Mouse (Mus musculus): ENCODE results near the gene Sh2b3.
A peak's percentile ranks its signal among the peaks of the same experiment; 100 is the strongest.

The Sh2b3 gene

DNA sequence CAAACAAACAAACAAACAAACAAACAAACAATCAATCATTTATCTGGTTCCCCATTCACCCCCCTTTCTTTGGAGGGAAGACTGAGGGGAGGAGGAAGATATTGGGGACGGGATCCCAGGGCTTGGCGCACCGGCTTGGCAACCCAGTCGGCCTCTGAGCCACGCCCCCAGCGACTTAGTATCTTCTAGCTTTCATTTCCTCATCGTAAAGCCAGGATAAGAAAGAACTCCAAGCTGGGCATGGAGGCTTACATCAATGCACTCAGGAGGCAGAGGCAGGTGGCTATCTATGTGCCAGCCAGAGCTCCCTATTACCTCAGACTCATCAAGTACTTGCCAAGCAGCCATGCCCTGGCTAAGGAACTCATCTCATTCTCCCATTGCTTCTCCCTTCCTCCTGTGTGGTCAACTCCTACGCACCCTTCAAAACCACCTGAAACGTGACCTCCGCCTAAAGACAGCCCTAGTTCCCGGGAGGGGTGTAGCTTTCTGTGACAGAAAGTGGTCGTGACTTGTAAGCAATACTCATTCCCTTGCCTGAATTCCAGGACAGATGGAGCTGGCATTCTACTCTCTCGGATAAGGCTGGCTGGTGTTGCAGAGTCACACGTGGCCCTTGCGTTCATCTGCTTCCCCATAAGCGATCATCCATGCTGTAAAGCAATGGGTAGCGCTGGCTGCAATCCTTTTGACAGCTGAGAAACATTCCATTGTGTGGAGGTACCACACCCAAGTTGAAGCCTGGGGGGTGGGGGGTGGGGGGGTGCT, 5.9 kb upstream of the Sh2b3 start:
- DNase-seq (ENCODE audit: low spot score), result no peak

DNA sequence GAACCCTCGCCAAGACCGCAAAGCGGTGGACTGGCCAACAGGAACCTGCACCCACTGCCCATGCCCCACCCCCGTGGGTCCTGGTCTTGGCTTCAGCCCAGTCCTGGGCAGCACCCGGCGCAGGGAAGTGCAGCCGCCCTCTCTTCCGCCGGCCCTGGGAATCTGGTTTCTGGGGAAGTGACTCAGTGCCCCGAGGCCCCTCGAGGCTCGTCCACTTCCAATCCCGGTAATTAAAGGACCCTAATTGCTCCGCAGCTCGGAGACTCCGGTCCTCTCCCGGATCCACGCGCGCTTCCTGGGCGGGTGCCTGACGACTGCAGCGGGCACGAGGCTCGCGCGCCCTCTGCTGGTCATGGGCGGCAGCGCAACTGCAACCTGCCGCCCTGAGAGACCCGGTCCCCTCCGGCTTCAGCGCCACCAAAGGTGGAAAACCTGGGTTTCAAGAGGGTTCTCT, 5.2 kb upstream of the Sh2b3 start:
- peak; percentile 86 for DNase-seq (ENCODE audit: low spot score)

DNA sequence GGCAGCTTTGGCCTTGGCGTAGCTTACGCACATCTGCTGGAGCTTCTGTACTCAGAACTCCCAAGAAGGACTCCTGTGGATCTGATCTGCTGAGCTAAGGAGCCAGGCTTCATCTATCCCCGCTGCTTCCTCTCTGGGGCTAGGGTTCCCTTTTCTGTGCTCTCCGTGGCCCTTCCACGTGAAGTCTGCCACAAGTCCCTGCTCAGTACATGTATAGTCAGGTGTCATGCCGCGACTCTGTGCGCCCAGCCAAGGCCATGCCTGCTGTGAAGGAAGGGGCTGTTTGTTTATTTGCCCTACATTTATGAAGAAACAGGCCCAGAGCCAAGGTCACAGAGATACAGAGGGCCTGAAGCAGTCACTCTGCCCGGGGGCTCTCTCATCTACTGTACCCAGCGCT, 4.5 kb upstream of the Sh2b3 start:
- no peak for DNase-seq (ENCODE audit: low spot score)

DNA sequence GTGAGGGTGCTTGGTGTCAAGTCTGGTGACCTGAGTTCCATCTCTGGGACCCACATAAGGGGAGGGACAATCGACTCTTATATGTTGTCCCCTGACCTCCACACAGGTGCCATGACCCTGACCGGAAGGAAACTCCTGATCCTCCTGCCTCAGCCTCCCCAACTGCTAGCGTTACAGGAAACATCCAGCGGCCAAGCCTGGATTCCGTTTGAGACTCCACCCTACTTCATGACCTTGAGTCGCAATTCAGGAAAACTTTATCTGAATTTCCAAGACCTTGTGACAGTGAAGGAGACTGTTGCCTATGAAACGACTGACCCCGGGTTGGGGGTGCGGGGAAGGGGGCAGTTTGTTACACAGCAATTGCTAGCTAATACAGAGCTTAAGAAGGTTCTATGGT, 4.1 kb upstream of the Sh2b3 start:
- DNase-seq (ENCODE audit: low spot score), result no peak

DNA sequence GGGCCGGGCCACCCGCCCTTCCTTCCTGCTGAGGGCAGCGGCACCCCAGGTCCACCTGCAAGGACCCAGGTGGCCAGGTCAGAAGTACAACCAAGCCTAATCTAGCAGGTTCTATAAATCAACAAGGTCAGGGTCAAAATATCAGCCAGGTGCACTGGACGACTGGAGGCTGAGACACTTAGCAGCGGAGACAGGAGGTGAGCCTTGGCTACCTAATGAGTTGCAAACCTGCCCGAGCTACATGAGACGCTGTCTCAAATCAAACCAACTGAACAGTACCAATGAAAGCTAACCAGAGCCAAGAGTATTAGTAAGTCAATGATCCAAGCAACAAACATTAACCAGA, 1.7 kb upstream of the Sh2b3 start:
- no peak for DNase-seq (ENCODE audit: low spot score)

DNA sequence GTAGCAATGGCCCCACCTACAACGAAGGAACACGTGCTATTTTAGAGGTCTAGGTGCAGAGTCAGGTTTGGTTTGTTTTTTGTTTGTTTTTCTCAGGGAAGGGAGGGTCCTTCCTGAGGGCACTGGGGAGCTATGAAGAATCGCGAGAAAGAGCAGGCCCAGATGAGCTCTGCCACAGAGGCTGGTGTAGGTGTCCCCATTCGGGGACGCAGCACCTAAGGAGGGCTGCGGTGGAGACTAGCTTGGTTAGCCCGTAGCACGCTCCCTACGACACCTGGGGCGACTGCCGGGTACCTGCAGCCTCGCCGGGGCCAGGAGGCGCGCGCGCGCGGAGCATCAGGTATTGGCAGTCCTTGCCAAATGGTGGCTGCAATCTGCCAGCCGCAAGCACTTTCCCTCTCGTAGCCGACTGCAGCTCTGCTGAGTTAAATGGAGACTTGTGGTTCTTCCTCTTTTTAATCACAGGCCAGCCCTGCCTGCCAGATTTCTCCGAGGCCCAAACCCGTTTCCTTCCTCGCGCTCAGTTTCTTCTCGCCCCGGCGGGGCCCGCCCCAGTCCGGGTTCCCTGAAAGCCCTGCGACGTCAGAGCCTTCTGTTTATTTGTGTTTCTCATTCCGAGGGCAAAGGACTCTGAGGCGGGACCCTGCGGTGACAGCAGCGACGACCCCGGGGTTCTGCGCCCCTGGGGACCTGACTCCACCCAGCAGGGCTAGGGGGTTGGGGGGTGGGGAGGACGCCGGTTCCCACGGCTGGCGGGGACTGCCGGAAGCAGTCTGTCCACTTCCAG, 1.1 kb upstream of the Sh2b3 start:
- peak; percentile 81 for DNase-seq (ENCODE audit: low spot score)

DNA sequence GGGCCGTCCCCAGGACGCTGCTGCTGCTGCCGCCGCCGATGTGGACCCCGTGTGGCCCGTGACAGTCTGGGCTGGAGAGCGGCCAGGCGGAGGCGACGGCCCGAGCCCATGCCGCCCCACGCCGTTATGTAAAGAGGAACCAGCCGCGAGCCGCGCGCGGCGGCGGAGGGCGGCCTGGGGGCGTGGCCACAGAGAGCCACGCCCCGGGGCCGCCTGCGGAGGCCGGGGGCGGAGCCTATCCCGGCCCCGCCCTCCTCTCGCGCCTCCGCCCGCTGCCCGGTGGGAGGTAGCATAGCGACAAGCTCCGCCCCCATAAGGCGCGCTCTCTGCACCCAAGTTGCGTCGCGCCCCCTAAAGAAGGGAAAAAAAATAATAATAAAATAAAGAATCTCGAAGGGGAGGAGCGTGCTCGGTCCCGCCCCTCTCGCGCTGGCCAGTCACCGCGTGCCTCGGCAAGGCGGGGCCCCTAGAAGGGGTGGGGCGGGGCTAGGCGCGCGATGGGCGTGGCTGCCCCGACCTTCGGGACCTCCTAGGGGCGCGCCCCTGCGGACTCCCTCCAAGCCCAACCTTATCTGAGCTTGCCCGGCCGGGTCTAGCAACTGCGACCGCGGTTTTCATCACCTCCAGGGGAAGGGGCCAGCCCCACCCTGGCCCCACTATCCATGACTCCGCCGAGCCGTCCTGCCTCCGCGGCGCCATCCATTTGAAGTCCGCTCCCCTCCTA, 592 bp downstream of the Sh2b3 start:
- peak; percentile 95 for DNase-seq (ENCODE audit: low spot score)

DNA sequence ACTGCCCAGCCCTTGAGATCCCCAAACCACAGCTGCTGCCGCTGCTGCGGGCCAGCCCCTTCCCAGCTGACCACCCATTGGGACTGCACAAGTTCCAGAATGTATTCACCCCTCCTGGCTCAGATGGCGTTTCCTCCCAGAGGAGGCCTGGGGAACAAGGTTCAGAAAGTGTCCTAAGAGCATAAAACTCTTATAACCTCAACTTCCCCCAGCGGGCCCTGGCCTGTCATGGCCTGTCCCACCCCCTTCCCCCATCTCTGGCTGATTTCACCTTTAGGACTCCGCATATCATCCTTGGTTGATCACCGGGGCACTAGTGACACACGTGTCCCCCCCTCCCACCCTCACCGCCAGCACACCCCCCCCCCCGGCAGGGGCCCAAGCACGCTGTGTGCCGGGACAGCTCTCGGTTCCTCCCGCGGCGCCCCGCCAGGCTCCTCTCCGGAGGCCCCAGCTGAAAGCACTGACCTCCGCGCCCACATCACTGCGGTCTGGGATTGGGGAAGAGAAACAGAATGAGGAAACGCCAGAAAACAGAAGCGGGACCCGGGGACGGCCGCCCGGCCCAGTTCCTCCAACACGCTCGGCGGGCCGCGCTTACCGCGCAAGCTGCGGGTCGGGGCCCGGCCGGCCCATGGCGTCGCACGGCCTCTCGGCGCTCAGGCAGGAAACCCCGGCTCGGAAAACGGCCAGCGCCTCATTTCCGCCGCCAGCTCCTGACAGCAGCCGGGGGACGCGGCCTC, 1.3 kb downstream of the Sh2b3 start:
- DNase-seq (ENCODE audit: low spot score), result peak; percentile 78

DNA sequence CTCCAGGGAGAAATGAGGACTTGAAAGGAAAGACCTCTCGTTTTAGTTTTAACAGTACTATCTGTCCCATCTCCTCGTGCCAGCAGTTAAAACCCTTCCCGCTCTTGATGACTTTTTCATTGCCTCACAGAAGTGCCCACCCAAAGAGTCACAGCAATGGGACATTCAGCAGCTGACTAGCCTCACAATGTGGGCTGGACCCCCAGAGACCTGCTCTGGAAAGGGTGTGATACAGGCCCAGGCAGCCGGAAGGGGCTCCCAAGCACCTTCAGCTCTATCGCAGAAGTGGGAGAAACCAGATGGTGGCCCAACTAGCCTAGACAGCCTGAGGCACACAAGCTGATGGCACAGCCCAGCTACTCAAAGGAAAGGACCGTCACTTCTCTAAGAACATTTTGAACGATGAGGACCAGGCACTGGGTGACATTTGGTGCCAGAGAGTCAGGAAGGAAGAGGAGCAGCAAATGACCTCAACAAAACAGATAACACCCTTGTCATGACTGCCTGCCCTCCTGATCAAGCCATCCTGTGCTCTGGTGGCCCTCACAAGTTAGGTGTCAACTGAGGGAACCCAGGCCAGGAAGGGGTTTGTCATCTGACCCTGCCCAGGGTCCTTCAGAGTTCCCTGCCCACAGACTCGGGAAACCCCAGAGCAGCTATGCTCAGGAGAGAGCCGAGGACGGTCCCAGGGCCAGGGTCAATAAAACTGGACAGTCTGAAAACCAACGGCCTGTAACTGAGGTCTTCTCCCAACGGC, 2.3 kb downstream of the Sh2b3 start:
- DNase-seq (ENCODE audit: low spot score), result peak; percentile 47

DNA sequence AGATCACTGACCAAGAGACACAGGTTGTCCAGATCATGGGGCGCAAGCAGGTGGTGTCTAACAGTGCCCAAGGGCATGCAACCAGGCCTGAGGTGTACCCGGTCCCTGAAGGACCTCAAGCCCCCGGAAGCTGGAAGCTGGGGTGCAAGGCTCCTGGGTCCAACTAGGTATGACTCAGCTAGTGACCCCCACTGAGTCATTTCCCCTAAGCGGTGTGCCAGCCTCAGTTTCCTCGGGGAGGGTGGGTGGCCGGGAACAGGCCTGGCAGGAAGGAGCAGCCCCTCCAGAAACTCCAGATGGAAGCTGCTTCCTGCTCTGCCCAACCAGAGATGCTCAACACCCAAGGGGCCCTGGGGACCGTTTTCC, 3.2 kb downstream of the Sh2b3 start:
- no peak for DNase-seq (ENCODE audit: low spot score)

DNA sequence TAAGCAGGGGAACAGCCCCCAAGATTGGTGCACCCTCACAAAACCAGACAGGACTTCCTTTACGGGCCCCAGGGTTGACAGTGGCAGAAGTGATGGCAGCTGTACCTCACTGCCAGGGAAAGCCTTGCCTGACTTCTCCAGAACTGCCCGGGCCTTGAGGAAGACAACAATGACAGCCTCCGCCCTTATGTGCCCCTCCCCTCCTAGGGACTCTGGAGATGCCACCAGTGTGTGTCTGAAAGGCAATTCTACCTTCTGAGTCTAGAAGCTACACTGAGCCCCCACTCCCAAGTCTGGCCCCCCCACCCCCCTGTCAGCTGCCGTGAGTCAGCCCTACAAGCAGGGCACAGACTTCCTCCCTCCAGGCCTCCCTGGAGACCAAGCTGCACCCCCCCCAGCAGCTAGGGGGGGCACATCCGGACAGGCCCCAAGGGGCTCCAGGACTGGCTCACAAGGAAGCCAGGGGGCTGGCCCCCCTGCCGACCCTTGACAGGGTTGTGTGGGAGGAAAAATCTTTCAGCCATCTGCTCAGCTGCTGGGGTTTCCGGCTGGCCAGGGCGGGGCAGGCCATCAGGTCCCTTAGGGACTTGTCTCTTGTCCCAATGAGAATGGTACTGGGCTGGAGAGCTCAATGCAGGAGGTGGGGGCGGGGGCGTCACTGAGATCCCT, 3.7 kb downstream of the Sh2b3 start:
- DNase-seq (ENCODE audit: low spot score), result peak; percentile 83

DNA sequence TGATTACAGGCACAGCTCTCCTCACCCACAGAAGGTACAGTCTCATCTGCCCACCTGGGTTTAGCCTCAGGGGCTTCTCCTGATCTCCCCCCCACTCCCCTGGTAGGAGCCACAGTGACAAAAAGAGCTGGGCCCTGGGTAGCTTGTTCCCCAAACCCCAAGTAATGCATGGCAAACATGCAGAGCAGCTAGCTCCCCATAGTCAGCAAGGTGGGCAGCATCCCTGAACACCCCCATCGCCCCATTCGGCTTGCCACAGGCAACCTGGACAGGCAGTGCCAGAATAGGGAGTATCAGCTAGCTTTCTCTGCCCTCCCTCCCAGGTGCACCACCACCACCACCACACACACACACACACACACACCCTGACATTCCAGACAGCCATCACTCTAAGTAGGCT, 4.3 kb downstream of the Sh2b3 start:
- no peak for DNase-seq (ENCODE audit: low spot score)

DNA sequence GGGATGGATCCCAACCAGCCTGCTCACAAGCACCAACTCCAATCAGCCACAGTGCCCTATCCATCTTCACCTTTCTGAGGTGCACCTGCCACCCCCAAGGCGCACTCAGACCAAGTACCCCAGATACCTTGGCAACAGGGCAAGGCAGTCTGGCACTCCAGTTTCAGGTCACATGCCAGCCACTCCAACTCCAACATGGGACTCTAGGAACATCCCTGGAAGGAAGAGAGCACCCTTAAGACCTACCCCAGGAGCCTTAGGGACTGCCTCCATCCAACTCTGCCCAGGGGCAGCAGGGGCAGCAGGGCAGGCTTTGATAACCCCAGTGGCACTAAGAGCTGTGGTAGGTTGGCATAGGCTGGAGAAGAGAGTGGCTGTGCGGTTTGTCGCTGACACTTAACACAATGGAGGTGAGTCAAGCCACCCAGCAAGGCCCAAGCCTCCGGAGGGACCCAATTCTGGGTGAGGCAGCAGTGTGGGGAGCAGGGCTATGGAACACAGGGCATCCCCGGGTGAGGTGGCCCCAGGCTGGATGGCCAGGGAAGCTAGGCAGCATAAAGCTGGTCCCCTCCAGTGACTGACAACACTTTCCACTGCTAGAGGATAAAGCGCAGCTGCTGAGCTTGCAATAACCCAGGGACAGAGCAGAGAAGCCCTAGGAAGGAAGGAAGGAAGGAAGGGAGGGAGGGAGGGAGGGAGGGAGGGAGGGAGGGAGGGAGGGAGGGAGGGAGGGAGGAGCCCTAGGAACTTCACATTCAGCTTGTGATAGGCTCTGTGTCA, 4.9 kb downstream of the Sh2b3 start:
- no peak for DNase-seq (ENCODE audit: low spot score)

DNA sequence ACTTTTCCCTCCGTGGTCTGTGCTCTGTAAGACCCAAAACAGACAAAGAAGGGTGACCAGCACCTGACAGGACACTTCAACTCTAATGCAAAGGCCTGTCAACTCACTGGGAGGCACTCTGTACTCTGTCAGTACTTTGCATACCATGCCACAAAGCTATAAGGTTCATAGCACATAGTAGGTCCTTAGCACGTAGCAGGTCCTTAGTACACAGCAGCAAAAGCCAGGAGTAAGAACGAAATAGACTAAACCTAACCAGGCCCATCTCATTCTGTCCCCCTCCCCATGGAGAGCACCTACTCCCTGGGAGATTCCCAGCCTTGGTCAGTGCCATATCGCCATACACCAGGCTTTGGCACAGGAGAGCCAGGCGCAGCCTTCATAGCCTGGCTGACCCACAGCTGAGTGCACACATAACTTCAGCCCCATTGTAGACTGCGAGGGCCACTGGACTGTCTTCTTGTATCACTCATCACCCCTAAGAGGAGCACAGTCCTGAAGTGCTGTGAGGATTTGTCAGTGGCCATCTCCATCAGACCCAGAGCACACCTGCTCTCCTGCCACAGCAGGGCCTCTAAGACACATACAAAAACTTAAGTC, 6.3 kb downstream of the Sh2b3 start:
- DNase-seq (ENCODE audit: low spot score), result no peak

DNA sequence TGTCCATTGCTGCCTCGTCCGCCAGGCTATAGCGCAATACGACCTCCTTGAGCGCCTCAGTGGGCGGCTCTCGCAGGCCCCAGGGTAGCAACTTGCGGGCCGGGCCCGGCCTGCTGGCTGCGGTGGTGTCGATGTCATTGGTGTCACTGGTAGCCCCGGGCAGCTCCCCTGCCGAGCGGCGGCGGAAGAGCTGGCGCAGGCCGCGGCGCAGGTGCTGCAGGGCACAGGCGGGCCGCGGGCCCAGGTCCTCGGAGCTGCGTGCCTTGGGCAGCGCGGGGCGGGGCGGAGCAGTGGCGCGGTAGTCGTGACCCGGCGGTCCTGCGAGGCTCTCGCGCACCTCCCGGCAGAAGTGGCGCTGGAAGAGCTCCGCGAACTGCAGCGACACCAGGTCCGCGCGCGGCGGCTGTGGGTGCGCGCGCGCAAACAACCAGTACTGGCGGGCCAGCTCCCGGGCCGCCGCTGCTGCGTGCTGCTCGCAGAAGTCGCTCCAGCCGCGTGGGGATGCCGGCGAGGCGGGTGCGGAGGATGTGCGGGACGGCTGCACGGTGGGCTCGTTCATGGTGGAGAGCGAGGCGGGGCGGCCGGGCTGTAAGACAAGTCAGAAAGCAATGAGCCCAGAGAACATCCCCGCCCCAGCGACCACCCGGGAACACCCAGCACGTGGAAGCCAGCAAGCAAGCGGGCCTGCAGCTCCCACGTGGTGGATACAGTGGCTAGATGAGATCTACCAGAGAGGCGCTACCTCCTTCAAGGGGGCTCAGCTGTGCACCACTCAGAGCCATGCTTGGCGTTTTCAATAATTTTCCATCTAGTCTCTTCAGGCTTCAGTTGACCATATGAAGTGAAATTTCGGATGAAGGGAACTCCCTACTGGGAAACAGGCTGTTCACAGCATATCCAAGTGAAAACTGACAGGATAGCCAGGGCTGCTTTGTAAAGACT, 8.7 kb downstream of the Sh2b3 start:
- DNase-seq (ENCODE audit: low spot score), result no peak

DNA sequence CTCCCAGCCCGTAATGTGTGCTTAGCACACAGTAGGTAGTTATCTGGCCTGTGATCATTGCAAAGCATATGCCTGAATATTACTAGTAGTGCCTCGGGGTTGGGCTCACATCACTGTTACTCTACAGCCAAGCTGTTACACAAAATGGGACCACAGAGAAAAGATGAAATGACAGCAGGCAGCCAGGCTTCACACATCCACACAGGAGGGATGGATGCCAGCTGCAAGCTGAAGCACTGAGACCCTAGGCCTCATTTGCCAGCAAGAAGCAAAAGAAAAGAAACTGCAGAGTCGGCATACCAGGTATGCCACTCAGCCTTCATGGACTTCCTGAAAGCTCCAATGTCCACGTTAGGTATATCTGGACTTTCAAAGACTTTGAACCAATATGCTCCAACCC, 9.6 kb downstream of the Sh2b3 start:
- DNase-seq (ENCODE audit: low spot score), result no peak

DNA sequence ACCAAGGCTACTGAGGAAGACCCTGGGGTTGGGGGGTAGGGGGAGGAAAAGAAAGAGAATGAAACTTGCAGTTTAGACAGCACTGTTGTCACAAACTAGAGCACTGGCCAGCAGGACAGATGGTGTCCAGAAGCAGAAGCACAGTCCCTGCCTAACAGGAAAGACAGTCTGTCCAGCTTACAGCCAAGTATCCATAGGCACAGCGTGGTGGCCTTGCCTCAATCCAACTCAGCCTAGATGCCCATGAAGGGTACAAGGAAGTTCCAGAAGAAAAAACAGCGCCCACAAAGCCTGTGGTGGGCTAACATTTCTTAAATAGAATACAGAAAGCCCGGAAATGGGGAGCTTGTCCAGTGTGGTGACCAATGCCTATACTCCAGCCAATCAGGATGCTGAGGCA, 11.8 kb downstream of the Sh2b3 start:
- DNase-seq (ENCODE audit: low spot score), result no peak

DNA sequence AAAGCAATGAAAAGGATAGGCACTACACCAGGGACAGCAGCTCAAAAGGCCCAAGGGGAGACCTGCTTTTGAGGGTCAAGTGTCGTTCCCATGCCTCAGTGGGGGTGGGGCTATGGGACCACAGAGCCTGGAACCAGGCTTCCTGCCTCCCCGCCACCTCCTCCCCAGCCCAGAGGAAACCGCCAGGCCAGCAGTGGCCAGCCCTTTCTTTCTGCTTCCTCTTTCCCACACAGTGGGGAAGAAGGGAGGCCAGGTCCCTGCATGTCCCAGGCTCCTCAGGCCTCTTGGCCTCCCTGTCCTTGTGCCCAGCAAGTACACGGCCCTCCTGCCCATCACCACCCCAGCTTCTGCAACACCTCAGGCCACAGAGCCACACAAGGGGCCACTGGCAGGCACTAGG, 13.3 kb downstream of the Sh2b3 start:
- peak; percentile 54 for DNase-seq (ENCODE audit: low spot score)

DNA sequence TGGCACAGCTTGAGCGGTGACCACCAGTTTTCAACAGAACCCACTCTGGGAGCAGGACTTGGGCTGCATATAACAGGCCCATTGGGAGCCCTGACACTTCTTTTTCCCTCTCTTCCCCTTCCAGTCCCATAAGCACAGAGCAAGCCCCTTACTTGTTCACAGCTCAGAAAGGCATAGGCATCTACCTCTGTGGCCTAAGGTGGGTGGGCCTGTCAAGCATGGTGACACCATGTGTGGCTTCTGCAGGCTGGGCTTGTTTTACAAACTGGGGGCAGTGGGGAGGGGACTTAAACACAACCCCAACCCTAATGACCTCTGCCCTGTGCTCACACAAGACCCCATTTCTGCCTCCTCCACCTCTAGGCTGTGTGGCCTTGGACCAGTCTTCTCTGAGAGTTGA, 13.8 kb downstream of the Sh2b3 start:
- no peak for DNase-seq (ENCODE audit: low spot score)
